7 mouse cellular contexts compared by ENCODE assay signal in genomic region chr12:108892989-108893714, GRCm38 (mm10). TPM values are rescaled to one million over a fixed set of nuclear protein-coding genes. Genes with fewer than 3 reads are reported as not detected.
DNase-seq lines count a peak whose midpoint lies in the region; ATAC-seq and TF ChIP-seq lines count a peak whose summit lies in the region.

TSS of gene Wdr25 (plus strand) at chr12:108893631.

- no peaks in the 10 kb centered on the region for H3K9me3 ChIP-seq in MEL (replicated peaks; ENCODE audit: insufficient read depth, low read length)
- no peaks in the 10 kb centered on the region for H3K9me3 ChIP-seq in forebrain, postnatal 0 days (ENCODE audit: low read length)
- no peaks in the 10 kb centered on the region for H3K9me3 ChIP-seq in intestine, postnatal 0 days (ENCODE audit: control insufficient read depth)

- H3K27ac ChIP-seq in MEL (ENCODE audit: control insufficient read depth, low read depth, low read length): peak within 1 kb of the TSS; percentile 91
- H3K27ac ChIP-seq in forebrain, postnatal 0 days (ENCODE audit: low read depth, low read length): 0 out of 2 replicates have a peak within 1 kb of the TSS, but pooled peaks have one; percentile 29
- H3K27ac ChIP-seq in intestine, postnatal 0 days (ENCODE audit: low read depth, low read length): peak within 1 kb of the TSS; percentile 47; the same call in 1 of the 2 replicates

- peaks cover 29% of the 10 kb centered on the region for H3K79me2 ChIP-seq in MEL (ENCODE audit: control insufficient read depth, insufficient read depth, low read length, poor library complexity)

- ATAC-seq in forebrain, postnatal 0 days: no peak
- ATAC-seq in intestine, postnatal 0 days: no peak

- no peak for TF ChIP-seq EP300 in MEL (IDR thresholded peaks at IDR 0.05; ENCODE audit: low read depth in 1 of 2, low read length in 2 of 2)

- no peak for TF ChIP-seq RAD21 in MEL (IDR thresholded peaks at IDR 0.05; ENCODE audit: low read depth, low read length)

- H3K4me2 ChIP-seq in forebrain, postnatal 0 days (ENCODE audit: low read depth): peak within 1 kb of the TSS; percentile 65
- H3K4me2 ChIP-seq in intestine, postnatal 0 days (replicated peaks; ENCODE audit: low read depth): peak within 1 kb of the TSS; percentile 78

- H3K4me1 ChIP-seq in MEL (ENCODE audit: control insufficient read depth in 1 of 2, insufficient read depth in 2 of 2, low read length in 2 of 2): peaks cover 6 to 19% of the 10 kb centered on the region in 2 experiments; a peak in 3 of 4 replicates
- H3K4me1 ChIP-seq in forebrain, postnatal 0 days (ENCODE audit: insufficient read depth): peaks cover 15% of the 10 kb centered on the region
- peaks cover 3% of the 10 kb centered on the region; the same call in 1 of the 2 replicates for H3K4me1 ChIP-seq in intestine, postnatal 0 days (replicated peaks; ENCODE audit: control insufficient read depth, insufficient read depth, low read length)

- no peak for TF ChIP-seq CTCF in MEL (IDR thresholded peaks at IDR 0.05 in 2 of 3, conservative IDR thresholded peaks at IDR 0.05 in 1 of 3; ENCODE audit: control insufficient read depth in 1 of 3, insufficient read depth in 1 of 3, low read depth in 2 of 3, low read length in 3 of 3, poor library complexity in 1 of 3, severe bottlenecking in 1 of 3)
- TF ChIP-seq CTCF in forebrain, postnatal 0 days (IDR thresholded peaks at IDR 0.05; ENCODE audit: low read depth): no peak
- no peak for TF ChIP-seq CTCF in intestine, postnatal 0 days (IDR thresholded peaks at IDR 0.05; ENCODE audit: low read depth)

- H3K9ac ChIP-seq in MEL (ENCODE audit: control insufficient read depth, low read depth, low read length, poor library complexity, severe bottlenecking): peak within 1 kb of the TSS; percentile 89
- H3K9ac ChIP-seq in forebrain, postnatal 0 days: peak within 1 kb of the TSS; percentile 68
- H3K9ac ChIP-seq in intestine, postnatal 0 days (ENCODE audit: low read depth, low read length): peak within 1 kb of the TSS; percentile 66

- WGBS in forebrain, postnatal 0 days: 20% methylated on average over 12 of the region's 12 CpGs
- WGBS in intestine, postnatal 0 days: 17% methylated on average over 12 of the region's 12 CpGs

- peaks cover 4 to 22% of the 10 kb centered on the region in 2 experiments; a peak in 3 of 4 replicates for H3K36me3 ChIP-seq in MEL (ENCODE audit: control insufficient read depth in 1 of 2, insufficient read depth in 2 of 2, low read length in 2 of 2)
- H3K36me3 ChIP-seq in forebrain, postnatal 0 days (ENCODE audit: insufficient read depth): peaks cover 8% of the 10 kb centered on the region; the same call in 1 of the 2 replicates
- peaks cover 14% of the 10 kb centered on the region; the same call in 1 of the 2 replicates for H3K36me3 ChIP-seq in intestine, postnatal 0 days (ENCODE audit: control insufficient read depth, insufficient read depth)

- TF ChIP-seq POLR2A in MEL (IDR thresholded peaks at IDR 0.05; ENCODE audit: control insufficient read depth in 1 of 2, insufficient read depth in 1 of 2, low read depth in 1 of 2, low read length in 2 of 2, poor library complexity in 1 of 2): no peak

- peak; percentile 53 for DNase-seq in CD4-positive, CD25-positive, alpha-beta regulatory T cell, adult 2 months (ENCODE audit: low read depth, low spot score)
- DNase-seq in MEL (ENCODE audit: low read depth, low spot score): peak; percentile 77
- DNase-seq in forebrain, postnatal 0 days: no peak
- peak; percentile 72 for DNase-seq in lung, postnatal 36 days
- no peak for DNase-seq in embryo, embryonic 11 days
- no peak for DNase-seq in gastrocnemius, postnatal 10 days

- H3K27me3 ChIP-seq in MEL (ENCODE audit: control insufficient read depth in 1 of 2, insufficient read depth in 2 of 2, low read length in 2 of 2): no peaks in the 10 kb centered on the region
- H3K27me3 ChIP-seq in forebrain, postnatal 0 days (ENCODE audit: insufficient read depth, low read length): no peaks in the 10 kb centered on the region
- H3K27me3 ChIP-seq in intestine, postnatal 0 days (replicated peaks; ENCODE audit: control insufficient read depth, insufficient read depth, low read length): no peaks in the 10 kb centered on the region

- peak within 1 kb of the TSS; percentile 85 to 91 for H3K4me3 ChIP-seq in MEL (ENCODE audit: control insufficient read depth in 1 of 2, insufficient read depth in 1 of 2, low read depth in 2 of 2, low read length in 2 of 2)
- peak within 1 kb of the TSS; percentile 95 for H3K4me3 ChIP-seq in forebrain, postnatal 0 days (ENCODE audit: low read depth, low read length)
- H3K4me3 ChIP-seq in intestine, postnatal 0 days (ENCODE audit: low read depth, low read length): peak within 1 kb of the TSS; percentile 88

TF ChIP-seq in MEL, 35 proteins besides CTCF, POLR2A, EP300 and RAD21:
- no peak for TF ChIP-seq ZMIZ1 (IDR thresholded peaks at IDR 0.05; ENCODE audit: low read depth, low read length)
- 0 out of 2 replicates have a peak, but pooled peaks have one; percentile 10 for TF ChIP-seq GATA1 (IDR thresholded peaks at IDR 0.05; ENCODE audit: low read depth, low read length)
- no peak for TF ChIP-seq E2F4 (IDR thresholded peaks at IDR 0.05; ENCODE audit: borderline replicate concordance, low read depth, low read length)
- TF ChIP-seq ETS1 (IDR thresholded peaks at IDR 0.05; ENCODE audit: low read depth, low read length): 0 out of 2 replicates have a peak, but pooled peaks have one; percentile 12

RNA-seq across cellular contexts. Expression of gene Wdr25, which starts in this region (rescaled TPM):
- total RNA-seq in MEL (2012; rRNA removed): 8.7 and 9.9 TPM in 2 replicates
- polyA plus RNA-seq in MEL (2012; ENCODE audit: insufficient read depth in 1 of 2, insufficient read length in 2 of 2, low read depth in 1 of 2, low replicate concordance in 2 of 2, missing spikeins in 1 of 2): 10 to 100 TPM in 1 of 2 experiments, not detected in 1; 10.8 TPM
- 6.2 and 12.4 TPM in 2 replicates for total RNA-seq in forebrain, postnatal 0 days (2014; rRNA removed)
- 4.6 and 5.3 TPM in 2 replicates for polyA plus RNA-seq in forebrain, postnatal 0 days (2015; fragmentation: Nextera tagmentation; extraction: Ambion mirVana)
- 2.7 and 2.9 TPM in 2 replicates for polyA plus RNA-seq in intestine, postnatal 0 days (2015; fragmentation: Nextera tagmentation; extraction: Ambion mirVana)
- 1 to 10 TPM; 4.1 to 5.2 TPM for total RNA-seq in gastrocnemius, postnatal 10 days (2021)

Comparison
In these comparisons a context has a peak if more than half of its experiments do, and no peak if none do; other contexts are left out.
1. DNase-seq: peak in CD4-positive, CD25-positive, alpha-beta regulatory T cell, adult 2 months (single experiment), MEL (single experiment) and lung, postnatal 36 days (single experiment); none in forebrain, postnatal 0 days (single experiment), embryo, embryonic 11 days (single experiment) and gastrocnemius, postnatal 10 days (single experiment).
2. H3K27ac ChIP-seq: peak in every context shown above with its lines; median percentile 91 in MEL; 47 in intestine, postnatal 0 days; 29 in forebrain, postnatal 0 days.
3. Peak in every context shown above with its lines, with median percentiles within 50 percentile points of each other: H3K4me3 ChIP-seq and H3K9ac ChIP-seq.